Mouse (Mus musculus) megakaryocyte-erythroid progenitor cell, adult 5 weeks (primary cell): ENCODE data around the gene Olfr259. TPM values are rescaled to one million over a fixed set of nuclear protein-coding genes. Genes with fewer than 3 reads are reported as not detected.

Source experiments
- polyA plus RNA-seq: library from polyadenylated mRNA; stranded (reverse); fragments of >175 nt; gene quantifications from 2 replicates; pipeline ENCODE4 v1.2.3, GENCODE M21; 2012

The Olfr259 gene
- polyA plus RNA-seq, result not detected in 2 replicates

GRCm38 (mm10) chr2:87114467-87114866, at the start of gene Olfr259:
Gene Olfr259, minus strand, starts transcription at chr2:87114567.

GRCm38 (mm10) chr2:87152524-87152923, 38.2 kb upstream of the Olfr259 start, which contains the start of gene Olfr1111:
Gene Olfr1111, minus strand, starts transcription at chr2:87152624.

GRCm38 (mm10) chr2:87140200-87140599, 25.8 kb upstream of the Olfr259 start, which contains the start of gene Olfr1110:
Gene Olfr1110, minus strand, starts transcription at chr2:87140300.

GRCm38 (mm10) chr2:87095908-87096307, 18.5 kb downstream of the Olfr259 start, which contains the start of gene Olfr1109:
Gene Olfr1109, minus strand, starts transcription at chr2:87096008.

GRCm38 (mm10) chr2:87075717-87076116, 38.6 kb downstream of the Olfr259 start, which contains the start of gene Olfr1107:
Gene Olfr1107, minus strand, starts transcription at chr2:87075817.

Other genes with a start within 250 kb of the Olfr259 start
- not detected in 2 replicates for gene Gm13723, start 239.8 kb downstream of the Olfr259 start, polyA plus RNA-seq
- not detected in 2 replicates for gene Olfr1097, start 222.4 kb downstream of the Olfr259 start, polyA plus RNA-seq
- gene Olfr1098, start 190.0 kb downstream of the Olfr259 start, polyA plus RNA-seq, result not detected in 2 replicates
- gene Olfr1099, start 153.9 kb downstream of the Olfr259 start, polyA plus RNA-seq, result not detected in 2 replicates
- not detected in 2 replicates for gene Olfr1100, start 134.6 kb downstream of the Olfr259 start, polyA plus RNA-seq
- not detected in 2 replicates for gene Olfr1101, start 123.3 kb downstream of the Olfr259 start, polyA plus RNA-seq
- not detected in 2 replicates for gene Olfr1102, start 116.2 kb downstream of the Olfr259 start, polyA plus RNA-seq
- not detected in 2 replicates for gene Olfr1104, start 87.5 kb downstream of the Olfr259 start, polyA plus RNA-seq
- gene Olfr1105, start 78.0 kb downstream of the Olfr259 start, polyA plus RNA-seq, result not detected in 2 replicates
- gene Olfr1106, start 62.3 kb downstream of the Olfr259 start, polyA plus RNA-seq, result not detected in 2 replicates
- 0.01 TPM in 1 of 2 replicates, not detected in the other for gene Olfr1107, start 38.8 kb downstream of the Olfr259 start, polyA plus RNA-seq
- not detected in 2 replicates for gene Olfr1109, start 18.6 kb downstream of the Olfr259 start, polyA plus RNA-seq
- not detected in 2 replicates for gene Olfr1110, start 25.7 kb upstream of the Olfr259 start, polyA plus RNA-seq
- not detected in 2 replicates for gene Olfr1111, start 38.1 kb upstream of the Olfr259 start, polyA plus RNA-seq
- not detected in 2 replicates for gene Olfr1112, start 73.2 kb upstream of the Olfr259 start, polyA plus RNA-seq
- not detected in 2 replicates for gene Olfr1113, start 94.4 kb upstream of the Olfr259 start, polyA plus RNA-seq
- gene Olfr1115, start 133.4 kb upstream of the Olfr259 start, polyA plus RNA-seq, result not detected in 2 replicates
- not detected in 2 replicates for gene Olfr1116, start 153.0 kb upstream of the Olfr259 start, polyA plus RNA-seq
- gene Olfr1118, start 193.0 kb upstream of the Olfr259 start, polyA plus RNA-seq, result not detected in 2 replicates
- not detected in 2 replicates for gene Olfr1120, start 240.2 kb upstream of the Olfr259 start, polyA plus RNA-seq